Mouse (Mus musculus) thymus, adult 18-20 months (tissue): ENCODE results near the gene Vmn1r47.
"Not testable (repeated sequence)": the region's sequence is repeated elsewhere in the genome, so short reads cannot be mapped to it uniquely, and the experiment has no call there.

Experiments used
- DNase-seq, 2 experiments: peaks; one replicate each; pipeline ENCODE4 v3.0.0; 2022; ENCODE audit warnings: mixed read lengths in 2 of 2

The Vmn1r47 gene

GRCm38 (mm10) chr6:90015847-90016246 lies at the start of gene Vmn1r47:
Gene Vmn1r47 (plus strand): TSS chr6:90016147.
- DNase-seq = not testable (repeated sequence)

GRCm38 (mm10) chr6:89966341-89966740 lies 49.6 kb upstream of the Vmn1r47 start:
- DNase-seq = no peak

GRCm38 (mm10) chr6:89969013-89969412 lies 46.9 kb upstream of the Vmn1r47 start, which contains the start of gene Vmn1r46:
Gene Vmn1r46 (plus strand): TSS chr6:89969313.
- no peak for DNase-seq

- no peak for DNase-seq
These were observed 30.0 kb upstream of the Vmn1r47 start for GRCm38 (mm10) chr6:89985989-89986388.

- DNase-seq = not testable (repeated sequence)
These were observed 20.8 kb downstream of the Vmn1r47 start, which contains the start of gene Vmn1r48 for GRCm38 (mm10) chr6:90036741-90037140. Gene Vmn1r48 (minus strand): TSS chr6:90036841.
